Mouse (Mus musculus): ENCODE results near the gene Gm49368.
A peak's percentile ranks its signal among the peaks of the same experiment; 100 is the strongest.
"Not testable (repeated sequence)": the region's sequence is repeated elsewhere in the genome, so short reads cannot be mapped to it uniquely, and the experiment has no call there.

The Gm49368 gene

GRCm38 (mm10) chr7:128062456-128062855 lies at the start of gene Gm49368, which contains the start of gene Itgam:
TSS of gene Gm49368 (plus strand) at chr7:128062683.
TSS of gene Itgam (plus strand) at chr7:128062640.
- DNase-seq (ENCODE audit: low read depth in 1 of 2, low spot score in 2 of 2) = no peak

GRCm38 (mm10) chr7:128013116-128013515 lies 49.4 kb upstream of the Gm49368 start:
- DNase-seq (ENCODE audit: low read depth in 1 of 2, low spot score in 2 of 2) = no peak

- DNase-seq (ENCODE audit: low read depth in 1 of 2, low spot score in 2 of 2) = not testable (repeated sequence)
Measured at GRCm38 (mm10) chr7:128016134-128016533, 46.3 kb upstream of the Gm49368 start.

GRCm38 (mm10) chr7:128016650-128017049 lies 45.8 kb upstream of the Gm49368 start:
- no peak for DNase-seq (ENCODE audit: low read depth in 1 of 2, low spot score in 2 of 2)

GRCm38 (mm10) chr7:128018275-128018674 lies 44.2 kb upstream of the Gm49368 start:
- DNase-seq (ENCODE audit: low read depth in 1 of 2, low spot score in 2 of 2) = no peak

- peak in 1 of 2 experiments; percentile 21 for DNase-seq (ENCODE audit: low read depth in 1 of 2, low spot score in 2 of 2)
Measured at GRCm38 (mm10) chr7:128019187-128019586, 43.3 kb upstream of the Gm49368 start.

GRCm38 (mm10) chr7:128022974-128023373 lies 39.5 kb upstream of the Gm49368 start:
- no peak for DNase-seq (ENCODE audit: low read depth in 1 of 2, low spot score in 2 of 2)

GRCm38 (mm10) chr7:128023565-128023964 lies 38.9 kb upstream of the Gm49368 start:
- no peak for DNase-seq (ENCODE audit: low read depth in 1 of 2, low spot score in 2 of 2)

- no peak for DNase-seq (ENCODE audit: low read depth in 1 of 2, low spot score in 2 of 2)
Measured at GRCm38 (mm10) chr7:128024364-128024763, 38.1 kb upstream of the Gm49368 start.

- no peak for DNase-seq (ENCODE audit: low read depth in 1 of 2, low spot score in 2 of 2)
Measured at GRCm38 (mm10) chr7:128024932-128025331, 37.6 kb upstream of the Gm49368 start.

GRCm38 (mm10) chr7:128025381-128025780 lies 37.1 kb upstream of the Gm49368 start:
- DNase-seq (ENCODE audit: low read depth in 1 of 2, low spot score in 2 of 2) = no peak

- no peak for DNase-seq (ENCODE audit: low read depth in 1 of 2, low spot score in 2 of 2)
Measured at GRCm38 (mm10) chr7:128031403-128031976, 31.0 kb upstream of the Gm49368 start.

- DNase-seq (ENCODE audit: low read depth in 1 of 2, low spot score in 2 of 2) = no peak
Measured at GRCm38 (mm10) chr7:128032290-128032988, 30.0 kb upstream of the Gm49368 start.

GRCm38 (mm10) chr7:128032989-128033293 lies 29.5 kb upstream of the Gm49368 start:
- no peak for DNase-seq (ENCODE audit: low read depth in 1 of 2, low spot score in 2 of 2)

- no peak for DNase-seq (ENCODE audit: low read depth in 1 of 2, low spot score in 2 of 2)
Measured at GRCm38 (mm10) chr7:128033616-128034015, 28.9 kb upstream of the Gm49368 start.

GRCm38 (mm10) chr7:128042161-128042820 lies 20.2 kb upstream of the Gm49368 start:
- not testable (repeated sequence) for DNase-seq (ENCODE audit: low read depth in 1 of 2, low spot score in 2 of 2)

- no peak for DNase-seq (ENCODE audit: low read depth in 1 of 2, low spot score in 2 of 2)
Measured at GRCm38 (mm10) chr7:128044142-128044785, 18.2 kb upstream of the Gm49368 start.

GRCm38 (mm10) chr7:128045640-128046039 lies 16.8 kb upstream of the Gm49368 start:
- DNase-seq (ENCODE audit: low read depth in 1 of 2, low spot score in 2 of 2) = no peak

GRCm38 (mm10) chr7:128048819-128049218 lies 13.7 kb upstream of the Gm49368 start:
- peak in 1 of 2 experiments; percentile 45 for DNase-seq (ENCODE audit: low read depth in 1 of 2, low spot score in 2 of 2)

GRCm38 (mm10) chr7:128049254-128049653 lies 13.2 kb upstream of the Gm49368 start:
- DNase-seq (ENCODE audit: low read depth in 1 of 2, low spot score in 2 of 2) = no peak

GRCm38 (mm10) chr7:128050739-128051138 lies 11.7 kb upstream of the Gm49368 start:
- peak; percentile 60 to 78 for DNase-seq (ENCODE audit: low read depth in 1 of 2, low spot score in 2 of 2)

GRCm38 (mm10) chr7:128053061-128053460 lies 9.4 kb upstream of the Gm49368 start:
- no peak for DNase-seq (ENCODE audit: low read depth in 1 of 2, low spot score in 2 of 2)
